Mouse (Mus musculus) liver, embryonic 14.5 days (tissue): ENCODE measurements around the gene Tmem178. TPM values are rescaled to one million over a fixed set of nuclear protein-coding genes. Genes with fewer than 3 reads are reported as not detected.

Experiments
- ATAC-seq: fragments of 200-750 bp; cut with Nextera tagmentation; 2 replicates; pipeline ENCODE4 v1.8.0; 2017; ENCODE audit warnings: moderate number of reproducible peaks, mild to moderate bottlenecking, moderate library complexity; ENCODE audit not compliant: insufficient read depth
- DNase-seq, 3 experiments: peaks; one replicate each; pipeline ENCODE4 v3.0.0-alpha.2; 2012 to 2013; ENCODE audit warnings: low read depth in 3 of 3, low spot score in 3 of 3
- H3K27ac ChIP-seq: fragments of 300-500 bp; sonication (generic); 2 replicates; pipeline ENCODE4 v1.5.1; 2014; ENCODE audit warnings: moderate library complexity, mild to moderate bottlenecking, control low read depth, inconsistent platforms
- H3K27me3 ChIP-seq: fragments of 300-500 bp; sonication (generic); 2 replicates; pipeline ENCODE4 v1.6.1; 2014; ENCODE audit warnings: mild to moderate bottlenecking, low read length, moderate library complexity; ENCODE audit not compliant: control insufficient read depth, insufficient read depth
- H3K36me3 ChIP-seq: fragments of 300-500 bp; sonication (generic); replicated peaks from 2 replicates; pipeline ENCODE4 v1.6.1; 2014; ENCODE audit warnings: low read depth; ENCODE audit not compliant: control insufficient read depth, insufficient read depth
- H3K4me1 ChIP-seq, 2 experiments: fragments of 200-500 bp in 1 of 2; fragments of 300-500 bp in 1 of 2; sonication (generic) in 1 of 2; replicated peaks; 2 replicates each; pipeline ENCODE4 v1.6.1; 2012 to 2014; ENCODE audit warnings: antibody characterized with exemption in 1 of 2, inconsistent platforms in 1 of 2, low read length in 1 of 2; ENCODE audit not compliant: control insufficient read depth in 2 of 2, insufficient read depth in 2 of 2
- H3K4me2 ChIP-seq: fragments of 300-500 bp; sonication (generic); 2 replicates; pipeline ENCODE4 v1.6.1; 2014; ENCODE audit warnings: low read depth, mild to moderate bottlenecking, control low read depth, moderate library complexity
- H3K4me3 ChIP-seq, 2 experiments: fragments of 200-500 bp in 1 of 2; fragments of 300-500 bp in 1 of 2; sonication (generic) in 1 of 2; 2 replicates each; pipeline ENCODE4 v1.5.1; 2012 to 2014; ENCODE audit warnings: low read depth in 2 of 2, low read length in 2 of 2, mild to moderate bottlenecking in 2 of 2, control low read depth in 1 of 2, inconsistent platforms in 1 of 2, moderate library complexity in 1 of 2; ENCODE audit not compliant: insufficient read depth in 1 of 2
- H3K9ac ChIP-seq: fragments of 300-500 bp; sonication (generic); replicated peaks from 2 replicates; pipeline ENCODE4 v1.6.1; 2014; ENCODE audit warnings: mild to moderate bottlenecking, control low read depth, moderate library complexity
- H3K9me3 ChIP-seq: fragments of 300-500 bp; sonication (generic); 2 replicates; pipeline ENCODE4 v1.6.1; 2016; ENCODE audit warnings: low read length, mixed read lengths; ENCODE audit not compliant: control insufficient read depth
- CTCF ChIP-seq: IDR thresholded peaks from 2 replicates; pipeline ENCODE4 v1.5.1; 2016; ENCODE audit warnings: antibody characterized with exemption, low read depth, control low read depth
- EP300 ChIP-seq: IDR thresholded peaks from 2 replicates; pipeline ENCODE4 v1.6.1; 2016; ENCODE audit warnings: antibody characterized with exemption, low read depth
- WGBS: fragments of 180-500 bp; shearing (Covaris S2); extraction: QIAGEN DNeasy Blood & Tissue Kit; methylation state at CpG from one replicate; pipeline ENCODE4 v1.1.7; 2014; ENCODE audit not compliant: insufficient replicate concordance; 5-methylcytosine and 5-hydroxymethylcytosine counted together
- polyA plus RNA-seq, 2 experiments: library from polyadenylated mRNA; depleted of rRNA in 1 of 2; stranded (reverse) in 1 of 2; unstranded in 1 of 2; fragments of >200 nt; fragmentation: Nextera tagmentation in 1 of 2; extraction: Ambion mirVana in 1 of 2; gene quantifications; 2 replicates each; pipeline versions ENCODE4 v1.2.1 to v1.2.3; 2012 to 2014

The Tmem178 gene
- polyA plus RNA-seq (2012; rRNA removed) = 0.08 and 0.10 TPM in 2 replicates
- polyA plus RNA-seq (2014; fragmentation: Nextera tagmentation; extraction: Ambion mirVana) = 0.11 TPM in 1 of 2 replicates, not detected in the other

- TF ChIP-seq EP300 (no peak), CTCF (no peak)
- no peaks in the 10 kb centered on the region for H3K9me3 ChIP-seq
- ATAC-seq (no peak), DNase-seq (no peak)
- WGBS = 1% methylated on average over 72 of the region's 84 CpGs
- H3K27me3 ChIP-seq = peaks cover 29% of the 10 kb centered on the region
- H3K4me2 ChIP-seq = peak within 1 kb of the TSS; percentile 55
- H3K4me1 ChIP-seq = no peaks in the 10 kb centered on the region
- H3K27ac ChIP-seq = no peak within 1 kb of the TSS
- no peak within 1 kb of the TSS for H3K9ac ChIP-seq
- H3K4me3 ChIP-seq = peak within 1 kb of the TSS; percentile 35 to 43
- no peaks in the 10 kb centered on the region for H3K36me3 ChIP-seq
Measured at GRCm38 (mm10) chr17:80944530-80945198, at the start of gene Tmem178. Tmem178 (plus strand) TSS chr17:80944632.

- H3K4me3 ChIP-seq = no peak overlapping the region
- ATAC-seq (no peak), DNase-seq (no peak)
- TF ChIP-seq CTCF = no peak
- TF ChIP-seq EP300 = no peak
- no peak overlapping the region for H3K4me2 ChIP-seq
- no peaks in the 10 kb centered on the region for H3K9me3 ChIP-seq
- no peaks in the 10 kb centered on the region for H3K27me3 ChIP-seq
- WGBS = 31% methylated on average over 2 of the region's 2 CpGs
- no peaks in the 10 kb centered on the region for H3K36me3 ChIP-seq
- H3K27ac ChIP-seq = no peak overlapping the region
- H3K9ac ChIP-seq = no peak overlapping the region
- peaks cover 0 to 4% of the 10 kb centered on the region in 2 experiments; a peak in 2 of 4 replicates for H3K4me1 ChIP-seq
Measured at GRCm38 (mm10) chr17:80896481-80896880, 48.0 kb upstream of the Tmem178 start.

GRCm38 (mm10) chr17:80897709-80898440 lies 46.6 kb upstream of the Tmem178 start:
- ATAC-seq (no peak), DNase-seq (no peak)
- H3K27me3 ChIP-seq = no peaks in the 10 kb centered on the region
- peaks cover 0 to 4% of the 10 kb centered on the region in 2 experiments; a peak in 2 of 4 replicates for H3K4me1 ChIP-seq
- no peak overlapping the region for H3K9ac ChIP-seq
- H3K4me3 ChIP-seq = no peak overlapping the region
- no peak overlapping the region for H3K27ac ChIP-seq
- no peak overlapping the region for H3K4me2 ChIP-seq
- no peak for TF ChIP-seq EP300
- no peak for TF ChIP-seq CTCF
- 59% methylated on average over 9 of the region's 9 CpGs for WGBS
- H3K9me3 ChIP-seq = no peaks in the 10 kb centered on the region
- H3K36me3 ChIP-seq = no peaks in the 10 kb centered on the region

- TF ChIP-seq EP300 (no peak), CTCF (no peak)
- Histone ChIP-seq H3K4me2 (no peak overlapping the region), H3K27me3 (no peaks in the 10 kb centered on the region), H3K27ac (no peak overlapping the region), H3K36me3 (no peaks in the 10 kb centered on the region), H3K9ac (no peak overlapping the region), H3K4me3 (no peak overlapping the region), H3K4me1 (peaks cover 0 to 4% of the 10 kb centered on the region in 2 experiments; a peak in 2 of 4 replicates), H3K9me3 (no peaks in the 10 kb centered on the region)
- 64% methylated on average over 9 of the region's 9 CpGs for WGBS
- DNase-seq (peak in 1 of 3 experiments; percentile 9), ATAC-seq (no peak)
Measured at GRCm38 (mm10) chr17:80899513-80900199, 44.8 kb upstream of the Tmem178 start.

GRCm38 (mm10) chr17:80900200-80900520 lies 44.3 kb upstream of the Tmem178 start:
- ATAC-seq (no peak), DNase-seq (no peak)
- no peaks in the 10 kb centered on the region for H3K36me3 ChIP-seq
- H3K27ac ChIP-seq = no peak overlapping the region
- H3K9ac ChIP-seq = no peak overlapping the region
- H3K9me3 ChIP-seq = no peaks in the 10 kb centered on the region
- no peak overlapping the region for H3K4me3 ChIP-seq
- peaks cover 0 to 4% of the 10 kb centered on the region in 2 experiments; a peak in 2 of 4 replicates for H3K4me1 ChIP-seq
- H3K27me3 ChIP-seq = no peaks in the 10 kb centered on the region
- no peak for TF ChIP-seq CTCF
- no peak for TF ChIP-seq EP300
- H3K4me2 ChIP-seq = no peak overlapping the region
- 60% methylated on average over 2 of the region's 2 CpGs for WGBS
